Mouse (Mus musculus) myocyte (in vitro differentiated cells): ENCODE data around the gene Mical2. TPM values are rescaled to one million over a fixed set of nuclear protein-coding genes. Genes with fewer than 3 reads are reported as not detected.

Experiments
- H3K27me3 ChIP-seq: one replicate; pipeline ENCODE4 v1.6.1; 2011; ENCODE audit not compliant: control insufficient read depth, insufficient read depth, insufficient read length
- H3K36me3 ChIP-seq: one replicate; pipeline ENCODE4 v1.6.1; 2011; ENCODE audit not compliant: control insufficient read depth, insufficient read depth
- H3K4me2 ChIP-seq: one replicate; pipeline ENCODE4 v1.6.1; 2011; ENCODE audit warnings: low read depth, control low read depth
- H3K4me3 ChIP-seq: one replicate; pipeline ENCODE4 v1.5.1; 2011; ENCODE audit warnings: mild to moderate bottlenecking, control low read depth, moderate library complexity
- H3K79me2 ChIP-seq: one replicate; pipeline ENCODE4 v1.6.1; 2011; ENCODE audit not compliant: control insufficient read depth, insufficient read depth
- H3ac ChIP-seq: one replicate; pipeline ENCODE4 v1.6.1; 2011; ENCODE audit not compliant: control insufficient read depth, insufficient read length
- CEBPB ChIP-seq: IDR thresholded peaks from 2 replicates; pipeline ENCODE4 v1.6.1; 2011; ENCODE audit warnings: mild to moderate bottlenecking, moderate library complexity; ENCODE audit not compliant: poor library complexity, insufficient read depth, severe bottlenecking
- E2F4 ChIP-seq: IDR thresholded peaks from one replicate; pipeline ENCODE4 v1.6.1; 2011; ENCODE audit warnings: mild to moderate bottlenecking, control low read depth, moderate library complexity; ENCODE audit not compliant: insufficient read depth
- MAX ChIP-seq: IDR thresholded peaks from one replicate; pipeline ENCODE4 v1.6.1; 2011; ENCODE audit warnings: low read depth, mild to moderate bottlenecking, control low read depth
- MYOD1 ChIP-seq, 3 experiments: IDR thresholded peaks; one replicate each; pipeline ENCODE4 v1.6.1; 2011; ENCODE audit warnings: control low read depth in 2 of 3, low read depth in 2 of 3, mild to moderate bottlenecking in 2 of 3, moderate library complexity in 1 of 3; ENCODE audit not compliant: insufficient read length in 2 of 3, control insufficient read depth in 1 of 3
- MYOG ChIP-seq, 3 experiments: IDR thresholded peaks; one replicate each; pipeline ENCODE4 v1.6.1; 2011; ENCODE audit warnings: control low read depth in 2 of 3, low read depth in 2 of 3, mild to moderate bottlenecking in 2 of 3; ENCODE audit not compliant: insufficient read length in 2 of 3, control insufficient read depth in 1 of 3, insufficient read depth in 1 of 3
- POLR2A ChIP-seq: IDR thresholded peaks from one replicate; pipeline ENCODE4 v1.6.1; 2011; ENCODE audit warnings: low read depth, mild to moderate bottlenecking, control low read depth, moderate library complexity; ENCODE audit not compliant: insufficient read length
- POLR2AphosphoS2 ChIP-seq: IDR thresholded peaks from one replicate; pipeline ENCODE4 v1.6.1; 2011; ENCODE audit warnings: low read depth, control low read depth; ENCODE audit not compliant: insufficient read length
- REST ChIP-seq: IDR thresholded peaks from one replicate; pipeline ENCODE4 v1.6.1; 2011; ENCODE audit warnings: mild to moderate bottlenecking, control low read depth, moderate library complexity; ENCODE audit not compliant: insufficient read depth, insufficient read length
- SRF ChIP-seq: IDR thresholded peaks from one replicate; pipeline ENCODE4 v1.6.1; 2011; ENCODE audit warnings: low read depth; ENCODE audit not compliant: control insufficient read depth, insufficient read length
- TCF12 ChIP-seq: IDR thresholded peaks from one replicate; pipeline ENCODE4 v1.6.1; 2011; ENCODE audit warnings: mild to moderate bottlenecking, control low read depth; ENCODE audit not compliant: poor library complexity, insufficient read depth, severe bottlenecking
- TCF3 ChIP-seq: IDR thresholded peaks from one replicate; pipeline ENCODE4 v1.6.1; 2011; ENCODE audit warnings: low read depth, control low read depth; ENCODE audit not compliant: insufficient read length
- USF1 ChIP-seq: IDR thresholded peaks from one replicate; pipeline ENCODE4 v1.6.1; 2011; ENCODE audit warnings: low read depth, mild to moderate bottlenecking, control low read depth, moderate library complexity
- polyA plus RNA-seq: library from polyadenylated mRNA; unstranded; fragments of >200 nt; fragmentation: generic; extraction: Trizol; gene quantifications from one replicate; pipeline ENCODE4 v1.2.1, GENCODE M21; 2012; ENCODE audit warnings: missing spikeins

Gene Mical2
- polyA plus RNA-seq, 1 experiment = 34.8 TPM

DNA sequence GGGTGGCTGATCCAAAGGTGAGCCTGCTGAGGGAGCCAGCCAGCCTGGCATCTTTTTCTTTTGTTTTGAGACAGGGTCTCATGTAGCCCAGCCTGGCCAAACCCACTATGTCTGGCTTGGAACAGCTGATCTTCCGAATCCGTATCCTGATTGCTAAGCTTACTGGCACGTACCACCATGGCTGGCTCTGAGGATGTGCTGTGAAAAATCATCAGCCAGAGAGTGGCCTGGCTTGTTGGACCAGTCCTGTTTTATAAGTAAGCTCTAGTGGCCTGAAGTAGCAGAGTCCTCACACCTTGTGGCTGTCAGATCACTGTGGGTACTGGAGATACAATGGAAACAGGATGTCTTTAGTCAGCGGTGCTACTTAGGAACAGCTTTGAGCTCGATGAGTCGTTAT lies 47.8 kb downstream of the Mical2 start:
- H3K79me2 ChIP-seq = peaks cover 39% of the 10 kb centered on the region
- no peak for TF ChIP-seq TCF12
- TF ChIP-seq REST = no peak
- TF ChIP-seq MAX = no peak
- TF ChIP-seq USF1 = no peak
- TF ChIP-seq CEBPB = no peak
- TF ChIP-seq TCF3 = no peak
- TF ChIP-seq POLR2A = no peak
- no peak for TF ChIP-seq E2F4
- TF ChIP-seq POLR2AphosphoS2 = no peak
- TF ChIP-seq MYOD1 (IDR thresholded peaks at IDR 0.05; ENCODE audit: control insufficient read depth in 1 of 3, insufficient read length in 2 of 3, low read depth in 2 of 3) = no peak
- no peak for TF ChIP-seq MYOG (IDR thresholded peaks at IDR 0.05; ENCODE audit: control insufficient read depth in 1 of 3, insufficient read depth in 1 of 3, insufficient read length in 2 of 3, low read depth in 2 of 3)
- no peak for TF ChIP-seq SRF
- H3K4me3 ChIP-seq = no peak overlapping the region
- no peak overlapping the region for H3ac ChIP-seq
- no peaks in the 10 kb centered on the region for H3K27me3 ChIP-seq
- H3K4me2 ChIP-seq = no peak overlapping the region
- no peaks in the 10 kb centered on the region for H3K36me3 ChIP-seq

DNA sequence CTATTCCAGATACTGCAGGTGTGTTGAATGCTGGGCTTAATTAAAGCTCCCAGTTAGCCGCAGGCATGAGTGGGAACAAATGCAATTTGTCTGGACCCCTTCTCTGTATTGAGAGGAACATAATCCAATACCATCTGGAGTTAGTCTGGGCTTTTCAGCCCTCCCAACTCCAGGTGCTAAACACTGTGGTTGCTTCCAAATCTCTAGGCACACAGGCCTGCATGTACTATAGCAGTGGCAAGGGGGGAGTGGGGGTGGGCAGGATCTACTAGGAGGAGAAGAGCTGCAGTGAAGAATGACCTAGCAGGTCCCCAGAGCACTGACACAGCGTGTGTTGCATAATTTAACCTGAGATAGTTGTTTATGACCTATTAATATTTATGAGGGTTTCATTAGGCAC lies 49.0 kb downstream of the Mical2 start:
- TF ChIP-seq USF1 (no peak), REST (no peak), MAX (no peak), SRF (no peak), MYOD1 (IDR thresholded peaks at IDR 0.05; ENCODE audit: control insufficient read depth in 1 of 3, insufficient read length in 2 of 3, low read depth in 2 of 3) (no peak), POLR2A (no peak), TCF3 (no peak), E2F4 (no peak), POLR2AphosphoS2 (no peak), CEBPB (no peak), TCF12 (no peak), MYOG (IDR thresholded peaks at IDR 0.05; ENCODE audit: control insufficient read depth in 1 of 3, insufficient read depth in 1 of 3, insufficient read length in 2 of 3, low read depth in 2 of 3) (no peak)
- H3K36me3 ChIP-seq = no peaks in the 10 kb centered on the region
- peaks cover 33% of the 10 kb centered on the region for H3K79me2 ChIP-seq
- no peaks in the 10 kb centered on the region for H3K27me3 ChIP-seq
- no peak overlapping the region for H3K4me2 ChIP-seq
- no peak overlapping the region for H3ac ChIP-seq
- H3K4me3 ChIP-seq = no peak overlapping the region

GRCm38 (mm10) chr7:112275093-112275492 lies 49.4 kb downstream of the Mical2 start:
- TF ChIP-seq CEBPB (no peak), TCF3 (peak; percentile 7), MYOD1 (IDR thresholded peaks at IDR 0.05; ENCODE audit: control insufficient read depth in 1 of 3, insufficient read length in 2 of 3, low read depth in 2 of 3) (peak in 2 of 3 experiments; percentile 79), MYOG (IDR thresholded peaks at IDR 0.05; ENCODE audit: control insufficient read depth in 1 of 3, insufficient read depth in 1 of 3, insufficient read length in 2 of 3, low read depth in 2 of 3) (peak in 2 of 3 experiments; percentile 63 to 73)
- Histone ChIP-seq H3K79me2 (peaks cover 32% of the 10 kb centered on the region), H3K4me3 (no peak overlapping the region), H3K27me3 (no peaks in the 10 kb centered on the region), H3K36me3 (no peaks in the 10 kb centered on the region), H3ac (no peak overlapping the region), H3K4me2 (no peak overlapping the region)

- Histone ChIP-seq H3K4me3 (no peak overlapping the region), H3K27me3 (no peaks in the 10 kb centered on the region), H3K79me2 (peaks cover 30% of the 10 kb centered on the region), H3K36me3 (no peaks in the 10 kb centered on the region), H3ac (no peak overlapping the region), H3K4me2 (no peak overlapping the region)
- TF ChIP-seq MYOG (IDR thresholded peaks at IDR 0.05; ENCODE audit: control insufficient read depth in 1 of 3, insufficient read depth in 1 of 3, insufficient read length in 2 of 3, low read depth in 2 of 3) = no peak
- no peak for TF ChIP-seq MAX
- no peak for TF ChIP-seq POLR2AphosphoS2
- TF ChIP-seq E2F4 = no peak
- TF ChIP-seq CEBPB = no peak
- no peak for TF ChIP-seq REST
- no peak for TF ChIP-seq TCF3
- TF ChIP-seq POLR2A = no peak
- TF ChIP-seq TCF12 = no peak
- TF ChIP-seq SRF = no peak
- TF ChIP-seq USF1 = no peak
- TF ChIP-seq MYOD1 (IDR thresholded peaks at IDR 0.05; ENCODE audit: control insufficient read depth in 1 of 3, insufficient read length in 2 of 3, low read depth in 2 of 3) = no peak
These were observed 50.2 kb downstream of the Mical2 start for GRCm38 (mm10) chr7:112275883-112276282.

DNA sequence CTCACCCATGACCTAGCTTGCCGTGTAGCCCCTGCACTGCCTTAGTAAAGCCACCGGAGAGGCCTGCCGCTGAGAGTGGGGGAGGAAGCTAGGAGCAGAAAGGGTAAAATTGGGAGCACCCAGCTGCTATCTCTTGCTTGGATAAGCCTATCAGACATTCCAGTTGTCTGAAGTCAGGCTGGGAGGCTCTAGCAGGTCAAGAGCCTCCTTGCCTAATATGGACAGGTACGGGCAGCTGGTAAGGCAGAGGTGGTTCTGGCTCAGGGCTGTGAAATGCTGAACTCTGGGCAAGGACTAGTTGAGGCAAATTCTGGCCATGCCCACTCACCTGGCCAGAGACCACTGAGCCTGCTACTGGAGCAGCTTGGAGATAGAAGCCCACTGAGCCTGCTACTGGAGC lies 51.2 kb downstream of the Mical2 start:
- H3K4me2 ChIP-seq = no peak overlapping the region
- H3K4me3 ChIP-seq = no peak overlapping the region
- TF ChIP-seq USF1 (no peak), REST (no peak), CEBPB (no peak), MYOG (IDR thresholded peaks at IDR 0.05; ENCODE audit: control insufficient read depth in 1 of 3, insufficient read depth in 1 of 3, insufficient read length in 2 of 3, low read depth in 2 of 3) (no peak), POLR2A (no peak), MAX (no peak), TCF12 (no peak), E2F4 (no peak), MYOD1 (IDR thresholded peaks at IDR 0.05; ENCODE audit: control insufficient read depth in 1 of 3, insufficient read length in 2 of 3, low read depth in 2 of 3) (peak in 1 of 3 experiments; percentile 15), SRF (peak; percentile 86), POLR2AphosphoS2 (no peak), TCF3 (no peak)
- no peaks in the 10 kb centered on the region for H3K36me3 ChIP-seq
- peaks cover 36% of the 10 kb centered on the region for H3K79me2 ChIP-seq
- no peaks in the 10 kb centered on the region for H3K27me3 ChIP-seq
- no peak overlapping the region for H3ac ChIP-seq
